Mouse (Mus musculus): ENCODE results near the gene Gsto2. TPM values are rescaled to one million over a fixed set of nuclear protein-coding genes. Genes with fewer than 3 reads are reported as not detected.

Gene Gsto2
- total and polyA plus RNA-seq, 3 experiments, result 0.61 to 3.2 (median 2.1) TPM

- DNase-seq, result peak; percentile 88
Observed at GRCm38 (mm10) chr19:47919126-47919965, 54.0 kb downstream of the Gsto2 start, which contains the start of the genes Cfap43 and Itprip. TSS of gene Cfap43 (minus strand) at chr19:47919287. TSS of gene Itprip (minus strand) at chr19:47919299.

GRCm38 (mm10) chr19:47919966-47920375, 54.6 kb downstream of the Gsto2 start:
- peak; percentile 42 for DNase-seq

GRCm38 (mm10) chr19:47925819-47926218, 60.5 kb downstream of the Gsto2 start:
- DNase-seq, result peak; percentile 47

GRCm38 (mm10) chr19:47927032-47927431, 61.7 kb downstream of the Gsto2 start:
- no peak for DNase-seq

- DNase-seq, result no peak
Observed at GRCm38 (mm10) chr19:47929043-47929442, 63.7 kb downstream of the Gsto2 start.

- DNase-seq, result peak; percentile 25
Observed at GRCm38 (mm10) chr19:47931982-47932638, 66.8 kb downstream of the Gsto2 start.

GRCm38 (mm10) chr19:47934146-47934545, 68.8 kb downstream of the Gsto2 start:
- no peak for DNase-seq

GRCm38 (mm10) chr19:47934636-47935238, 69.4 kb downstream of the Gsto2 start:
- no peak for DNase-seq

- DNase-seq, result no peak
Observed at GRCm38 (mm10) chr19:47935530-47935929, 70.2 kb downstream of the Gsto2 start.

Small RNAs within 50 kb of the gene (microRNA-seq; reads per million reads assigned to microRNA genes)
- gene Gm22240, result 0.41 to 0.66 reads per million in 2 experiments

Other genes with a start within 250 kb of the Gsto2 start
- gene Col17a1, start 173.4 kb upstream of the Gsto2 start, total RNA-seq (2021), result not detected
- gene Col17a1, start 173.4 kb upstream of the Gsto2 start, polyA plus RNA-seq (2012; rRNA removed), result 0.03 and 0.16 TPM in 2 replicates
- gene Sfr1, start 133.9 kb upstream of the Gsto2 start, total RNA-seq (2021), result 10 to 100 TPM; 88.4 to 89.9 TPM
- 45.7 and 62.8 TPM in 2 replicates for gene Sfr1, start 133.9 kb upstream of the Gsto2 start, polyA plus RNA-seq (2012; rRNA removed)
- gene Gsto1, start 10.6 kb upstream of the Gsto2 start, total RNA-seq (2021), result 100 to 1,000 TPM; 111 to 151 TPM
- 64.5 and 72.3 TPM in 2 replicates for gene Gsto1, start 10.6 kb upstream of the Gsto2 start, polyA plus RNA-seq (2012; rRNA removed)
- gene Cfap43, start 53.8 kb downstream of the Gsto2 start, total RNA-seq (2021), result not detected
- 0.06 TPM in 1 of 2 replicates, not detected in the other for gene Cfap43, start 53.8 kb downstream of the Gsto2 start, polyA plus RNA-seq (2012; rRNA removed)
- 10 to 100 TPM; 18.5 to 19.0 TPM for gene Itprip, start 53.8 kb downstream of the Gsto2 start, total RNA-seq (2021)
- 9.8 and 12.8 TPM in 2 replicates for gene Itprip, start 53.8 kb downstream of the Gsto2 start, polyA plus RNA-seq (2012; rRNA removed)
- not detected for gene Cfap58, start 72.1 kb downstream of the Gsto2 start, total RNA-seq (2021)
- gene Cfap58, start 72.1 kb downstream of the Gsto2 start, polyA plus RNA-seq (2012; rRNA removed), result not detected in 2 replicates